Mouse (Mus musculus): ENCODE data around the gene Loxl1. TPM values are rescaled to one million over a fixed set of nuclear protein-coding genes. Genes with fewer than 3 reads are reported as not detected.

The Loxl1 gene
- polyA plus RNA-seq, 1 experiment from 2014 or later, result 10.9 TPM

Other genes starting within 250 kb of the Loxl1 start
- 10.7 and 11.6 TPM in 2 replicates for gene Stra6, start 249.4 kb downstream of the Loxl1 start, polyA plus RNA-seq (2016; fragmentation: Nextera tagmentation; extraction: Ambion mirVana)
- 1.5 and 2.4 TPM in 2 replicates for gene Ccdc33, start 194.4 kb downstream of the Loxl1 start, polyA plus RNA-seq (2016; fragmentation: Nextera tagmentation; extraction: Ambion mirVana)
- gene Islr, start 108.9 kb downstream of the Loxl1 start, polyA plus RNA-seq (2016; fragmentation: Nextera tagmentation; extraction: Ambion mirVana), result 16.4 and 17.9 TPM in 2 replicates
- 52.3 and 60.8 TPM in 2 replicates for gene Islr2, start 108.9 kb downstream of the Loxl1 start, polyA plus RNA-seq (2016; fragmentation: Nextera tagmentation; extraction: Ambion mirVana)
- 11.1 TPM in 2 replicates for gene Pml, start 63.4 kb downstream of the Loxl1 start, polyA plus RNA-seq (2016; fragmentation: Nextera tagmentation; extraction: Ambion mirVana)
- 52.2 and 53.3 TPM in 2 replicates for gene Stoml1, start 60.0 kb downstream of the Loxl1 start, polyA plus RNA-seq (2016; fragmentation: Nextera tagmentation; extraction: Ambion mirVana)
- not detected in 2 replicates for gene Tbc1d21, start 57.3 kb upstream of the Loxl1 start, polyA plus RNA-seq (2016; fragmentation: Nextera tagmentation; extraction: Ambion mirVana)
- gene Insyn1, start 175.4 kb upstream of the Loxl1 start, polyA plus RNA-seq (2016; fragmentation: Nextera tagmentation; extraction: Ambion mirVana), result 4.0 and 4.7 TPM in 2 replicates
- 32.2 and 35.9 TPM in 2 replicates for gene Cd276, start 242.3 kb upstream of the Loxl1 start, polyA plus RNA-seq (2016; fragmentation: Nextera tagmentation; extraction: Ambion mirVana)

Data from forebrain, embryonic 12.5 days (tissue).